Mouse (Mus musculus) CH12.LX (cell line): ENCODE results near the gene Nfatc2ip. TPM values are rescaled to one million over a fixed set of nuclear protein-coding genes. Genes with fewer than 3 reads are reported as not detected.

Source experiments
- DNase-seq: peaks from one replicate; pipeline ENCODE4 v3.0.0-alpha.2; 2013; ENCODE audit errors: extremely low read depth
- H3K27ac ChIP-seq: 2 replicates; pipeline ENCODE4 v1.5.1; 2012; ENCODE audit warnings: low read depth, mild to moderate bottlenecking, control low read depth, moderate library complexity; ENCODE audit not compliant: insufficient read depth
- H3K27me3 ChIP-seq: replicated peaks from 2 replicates; pipeline ENCODE3; 2012; ENCODE audit warnings: inconsistent platforms
- H3K36me3 ChIP-seq, 2 experiments: replicated peaks in 1 of 2; 2 replicates each; pipeline versions ENCODE3 to v1.6.1; 2012; ENCODE audit warnings: inconsistent platforms in 1 of 2, low read length in 1 of 2, mild to moderate bottlenecking in 1 of 2, mixed read lengths in 1 of 2, moderate library complexity in 1 of 2; ENCODE audit not compliant: control insufficient read depth in 1 of 2, insufficient read depth in 1 of 2
- H3K4me1 ChIP-seq, 2 experiments: 2 replicates each; pipeline ENCODE4 v1.6.1; 2012; ENCODE audit warnings: inconsistent platforms in 1 of 2, moderate library complexity in 1 of 2; ENCODE audit not compliant: insufficient read depth in 2 of 2, control insufficient read depth in 1 of 2
- H3K4me2 ChIP-seq: 2 replicates; pipeline ENCODE4 v1.6.1; 2012; ENCODE audit warnings: low read depth, mild to moderate bottlenecking, control low read depth; ENCODE audit not compliant: poor library complexity, insufficient read depth, severe bottlenecking
- H3K4me3 ChIP-seq, 3 experiments: fragments of 150-350 bp in 1 of 3; sonication (generic) in 1 of 3; replicated peaks in 1 of 3; 2 replicates each; pipeline versions ENCODE3 to v1.5.1; 2011 to 2012; ENCODE audit warnings: low read depth in 2 of 3, low read length in 2 of 3, mild to moderate bottlenecking in 2 of 3, moderate library complexity in 2 of 3, control low read depth in 1 of 3, improper control_type of control experiment in 1 of 3, inconsistent platforms in 1 of 3, mixed read lengths in 1 of 3; ENCODE audit not compliant: poor library complexity in 1 of 3
- H3K79me2 ChIP-seq: replicated peaks from 2 replicates; pipeline ENCODE4 v1.6.1; 2012; ENCODE audit warnings: mild to moderate bottlenecking, moderate library complexity; ENCODE audit not compliant: control insufficient read depth, poor library complexity, insufficient read depth, severe bottlenecking; ENCODE audit errors: extremely low read depth
- H3K9ac ChIP-seq: 2 replicates; pipeline ENCODE4 v1.6.1; 2012; ENCODE audit warnings: low read depth, mild to moderate bottlenecking, control low read depth, moderate library complexity; ENCODE audit not compliant: insufficient read depth
- H3K9me3 ChIP-seq: replicated peaks from 2 replicates; pipeline ENCODE3; 2012; ENCODE audit warnings: low read length, inconsistent platforms, mixed read lengths
- BHLHE40 ChIP-seq: IDR thresholded peaks from 2 replicates; pipeline ENCODE4 v1.6.1; 2011; ENCODE audit warnings: mild to moderate bottlenecking, low read depth, low read length, improper control_type of control experiment
- CHD1 ChIP-seq: IDR thresholded peaks from 2 replicates; pipeline ENCODE4 v1.6.1; 2012; ENCODE audit warnings: low read depth, low read length, improper control_type of control experiment, inconsistent platforms
- EP300 ChIP-seq: IDR thresholded peaks from 2 replicates; pipeline ENCODE4 v1.6.1; 2011; ENCODE audit warnings: low read length, improper control_type of control experiment
- IRF4 ChIP-seq: IDR thresholded peaks from 2 replicates; pipeline ENCODE4 v1.6.1; 2014; ENCODE audit warnings: low read depth, mild to moderate bottlenecking, inconsistent platforms, low read length, improper control_type of control experiment
- JUN ChIP-seq: IDR thresholded peaks from 2 replicates; pipeline ENCODE4 v1.6.1; 2011; ENCODE audit warnings: low read depth, mild to moderate bottlenecking, low read length, improper control_type of control experiment, moderate library complexity; ENCODE audit not compliant: insufficient read depth
- JUND ChIP-seq: conservative IDR thresholded peaks from 2 replicates; pipeline ENCODE4 v1.6.1; 2011; ENCODE audit warnings: low read depth, low read length, improper control_type of control experiment
- MEF2A ChIP-seq: IDR thresholded peaks from 2 replicates; pipeline ENCODE4 v1.6.1; 2014; ENCODE audit warnings: low read depth, mild to moderate bottlenecking, inconsistent platforms, low read length, improper control_type of control experiment, borderline replicate concordance
- MYC ChIP-seq: IDR thresholded peaks from 2 replicates; pipeline ENCODE4 v1.6.1; 2011; ENCODE audit warnings: low read depth, mild to moderate bottlenecking, improper control_type of control experiment, low read length
- NELFE ChIP-seq: IDR thresholded peaks from 2 replicates; pipeline ENCODE4 v1.6.1; 2011; ENCODE audit warnings: low read depth, low read length, improper control_type of control experiment
- POLR2A ChIP-seq: IDR thresholded peaks from 2 replicates; pipeline ENCODE4 v1.6.1; 2011; ENCODE audit warnings: low read depth, mild to moderate bottlenecking, improper control_type of control experiment, low read length
- SMC3 ChIP-seq: IDR thresholded peaks from 2 replicates; pipeline ENCODE4 v1.6.1; 2011; ENCODE audit warnings: low read depth, low read length, improper control_type of control experiment
- TBP ChIP-seq: conservative IDR thresholded peaks from 2 replicates; pipeline ENCODE4 v1.6.1; 2011; ENCODE audit warnings: low read depth, low read length, improper control_type of control experiment
- TCF12 ChIP-seq: IDR thresholded peaks from 2 replicates; pipeline ENCODE4 v1.6.1; 2014; ENCODE audit warnings: low read depth, mild to moderate bottlenecking, inconsistent platforms, low read length, improper control_type of control experiment
- USF1 ChIP-seq: IDR thresholded peaks from 2 replicates; pipeline ENCODE4 v1.6.1; 2014; ENCODE audit warnings: low read depth, mild to moderate bottlenecking, inconsistent platforms, low read length, improper control_type of control experiment
- ZC3H11A ChIP-seq: IDR thresholded peaks from 2 replicates; pipeline ENCODE4 v1.6.1; 2012; ENCODE audit warnings: low read depth, mild to moderate bottlenecking, inconsistent platforms, low read length, improper control_type of control experiment
- ZKSCAN1 ChIP-seq: IDR thresholded peaks from 2 replicates; pipeline ENCODE4 v1.6.1; 2012; ENCODE audit warnings: low read depth, inconsistent platforms, low read length, improper control_type of control experiment, borderline replicate concordance
- dilution Hi-C: fragments of 300-500 bp; cut with MboI; formaldehyde crosslinking; loops from 2 replicates; pipeline ENCODE4 v1.14.3; 2020; ENCODE audit warnings: low sequenced_read_pairs; ENCODE audit not compliant: extremely low pct_unique_long_range_greater_than_20kb, extremely low pct_ligation_motif_present
- in situ Hi-C: fragments of 300-500 bp; cut with MboI; formaldehyde crosslinking; loops from 3 replicates; pipeline ENCODE4 v1.14.3; 2019; ENCODE audit warnings: low sequenced_read_pairs, low pct_ligation_motif_present, low pct_unique_long_range_greater_than_20kb, mixed read lengths
- polyA plus RNA-seq: library from polyadenylated mRNA; unstranded; fragments of >175 nt; gene quantifications from 2 replicates; pipeline ENCODE4 v1.2.1, GENCODE M21; 2012; ENCODE audit warnings: low read depth; ENCODE audit not compliant: insufficient read length
- total RNA-seq, 2 experiments: library from RNA; depleted of rRNA; stranded (reverse); fragments of 300-350 nt in 1 of 2; fragments of >200 nt in 1 of 2; gene quantifications; 2 replicates each; pipeline ENCODE4 v1.2.3; 2012 to 2014

The Nfatc2ip gene
- total and polyA plus RNA-seq, 3 experiments, result 7.8 to 15.0 (median 13.9) TPM

GRCm38 (mm10) chr7:126358413-126358812, 38.1 kb downstream of the Nfatc2ip start:
- no peak overlapping the region for H3K4me3 ChIP-seq
- no peak overlapping the region for H3K9ac ChIP-seq
- H3K27ac ChIP-seq, result no peak overlapping the region
- H3K9me3 ChIP-seq, result no peaks in the 10 kb centered on the region
- no peak for DNase-seq
- H3K27me3 ChIP-seq, result no peaks in the 10 kb centered on the region
- no peak overlapping the region for H3K4me2 ChIP-seq
- peaks cover 0 to 4% of the 10 kb centered on the region in 2 experiments; a peak in 2 of 4 replicates for H3K4me1 ChIP-seq
- in situ Hi-C loops (loop anchor here (25.0 kb wide), 1 partner anchor 96 kb away; the partner anchor contains the start of gene Sbk1), dilution Hi-C loops (no loop called here)
- H3K79me2 ChIP-seq, result no peaks in the 10 kb centered on the region
- H3K36me3 ChIP-seq, result peaks cover 0 to 8% of the 10 kb centered on the region in 2 experiments
- TF ChIP-seq IRF4, result no peak
- TF ChIP-seq TCF12, result no peak
- TF ChIP-seq TBP, result no peak

GRCm38 (mm10) chr7:126357838-126358237, 38.7 kb downstream of the Nfatc2ip start:
- no peak for TF ChIP-seq MEF2A
- TF ChIP-seq USF1, result no peak
- TF ChIP-seq JUN, result no peak
- no peak for TF ChIP-seq CHD1
- TF ChIP-seq JUND, result no peak
- TF ChIP-seq POLR2A, result no peak
- TF ChIP-seq SMC3, result no peak
- no peak for TF ChIP-seq NELFE
- TF ChIP-seq MYC, result no peak
- no peak for TF ChIP-seq ZKSCAN1
- TF ChIP-seq BHLHE40, result no peak
- TF ChIP-seq EP300, result no peak
- TF ChIP-seq ZC3H11A, result no peak
- no peak for TF ChIP-seq IRF4
- Histone ChIP-seq H3K4me1 (peaks cover 0 to 7% of the 10 kb centered on the region in 2 experiments; a peak in 2 of 4 replicates), H3K4me3 (no peak overlapping the region), H3K4me2 (no peak overlapping the region), H3K27me3 (no peaks in the 10 kb centered on the region), H3K36me3 (peaks cover 0 to 4% of the 10 kb centered on the region in 2 experiments), H3K79me2 (no peaks in the 10 kb centered on the region), H3K9me3 (no peaks in the 10 kb centered on the region), H3K27ac (no peak overlapping the region), H3K9ac (no peak overlapping the region)
- dilution Hi-C loops, result no loop called here
- in situ Hi-C loops, result loop anchor here (25.0 kb wide), 1 partner anchor 96 kb away; the partner anchor contains the start of gene Sbk1
- no peak for DNase-seq
